Mouse (Mus musculus): ENCODE data around the gene Scaf4.
"Not testable (repeated sequence)": the region's sequence is repeated elsewhere in the genome, so short reads cannot be mapped to it uniquely, and the experiment has no call there.

Gene Scaf4

DNA sequence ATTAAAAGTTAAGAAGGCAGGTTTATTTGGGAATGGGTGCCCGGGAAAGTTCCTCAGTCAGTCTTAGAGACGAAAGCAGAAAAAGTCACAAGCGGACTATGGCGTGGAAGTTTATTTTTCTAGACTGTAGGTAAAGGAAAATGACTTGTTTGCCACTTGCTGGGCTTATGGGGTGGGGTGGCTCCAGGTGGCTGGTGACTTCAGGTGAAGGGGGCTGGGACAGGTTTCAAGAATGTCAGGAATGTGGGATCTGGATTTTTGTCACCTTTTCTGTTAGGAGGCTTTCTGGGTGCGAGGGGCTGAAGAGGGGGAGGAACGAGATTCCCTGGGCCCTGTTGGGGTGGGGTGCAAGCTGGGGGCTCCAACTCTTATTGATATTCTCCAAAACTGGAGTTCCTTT, 7.4 kb upstream of the Scaf4 start:
- DNase-seq (ENCODE audit: low spot score in 2 of 2), result no peak

DNA sequence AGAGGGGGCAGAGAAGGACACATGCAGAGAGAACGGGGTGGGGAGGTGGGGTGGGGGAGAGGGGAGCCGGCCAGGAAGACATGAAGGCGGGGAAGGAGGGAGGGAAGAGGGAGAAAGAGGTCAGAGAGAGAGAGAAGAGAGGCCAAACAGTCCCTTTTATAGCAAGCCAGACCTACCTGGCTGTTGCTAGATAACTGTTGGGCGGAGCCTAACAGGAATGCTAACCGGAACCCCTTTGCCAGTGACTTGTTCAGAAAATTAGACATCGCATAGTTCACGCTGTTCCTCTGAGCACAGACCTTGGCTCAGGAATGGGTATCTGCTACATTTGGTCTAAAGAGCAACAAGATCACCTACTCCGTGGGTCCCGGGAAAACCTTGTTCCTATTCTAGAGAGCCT, 6.7 kb upstream of the Scaf4 start:
- no peak for DNase-seq (ENCODE audit: low spot score in 2 of 2)

DNA sequence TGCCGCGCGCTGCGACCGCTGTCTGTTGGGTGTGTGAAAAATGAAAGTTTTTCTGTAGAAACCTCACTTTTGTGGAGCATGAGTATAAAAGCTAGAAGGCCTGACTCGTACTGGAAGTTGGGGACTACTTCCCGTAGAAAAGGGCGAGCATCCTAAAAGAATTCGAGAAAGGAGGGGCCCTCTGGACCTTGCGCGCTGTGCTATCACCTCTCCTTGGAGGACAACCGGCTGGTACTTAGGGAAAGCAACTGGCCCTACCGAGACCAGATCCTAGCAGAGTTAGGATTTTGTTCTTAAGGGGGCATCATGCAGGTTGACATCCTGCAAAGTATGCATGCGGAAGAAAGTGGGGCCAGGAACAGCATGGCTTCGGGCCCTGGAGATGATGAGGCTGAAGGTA, 613 bp upstream of the Scaf4 start:
- DNase-seq (ENCODE audit: low spot score in 2 of 2), result peak in 1 of 2 experiments; percentile 6

DNA sequence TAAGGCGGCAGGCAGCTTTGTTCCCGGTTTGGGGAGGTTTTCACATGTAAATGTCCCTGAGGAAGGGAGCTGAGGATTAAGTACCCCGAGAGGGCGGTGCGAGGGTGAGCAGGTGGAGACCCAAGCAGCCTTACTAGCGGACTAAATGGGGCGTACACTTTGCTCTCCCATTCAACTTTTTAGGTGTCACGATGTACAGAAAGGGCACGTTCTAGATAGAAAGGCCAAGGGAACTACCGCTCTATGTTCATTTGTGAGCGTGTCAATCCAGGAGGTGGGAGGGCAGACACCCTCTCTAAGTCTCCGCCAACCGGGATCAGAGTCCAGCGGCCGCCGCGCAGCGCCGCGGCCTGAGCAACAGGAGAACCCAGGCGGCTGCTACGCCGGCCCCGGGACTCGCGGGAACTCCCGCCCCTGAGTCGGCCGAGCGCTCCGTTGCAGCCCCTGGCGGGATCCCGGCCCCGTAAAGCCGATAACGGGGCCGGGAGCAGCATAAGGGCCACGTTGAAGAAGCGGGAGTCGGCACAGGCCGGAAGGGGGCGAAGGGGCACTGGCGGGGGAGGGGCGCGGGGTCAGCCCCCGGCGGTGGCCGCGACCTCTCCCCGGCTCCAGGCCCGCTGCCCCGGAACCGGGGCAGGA, 918 bp downstream of the Scaf4 start:
- peak in 1 of 2 experiments; percentile 9 for DNase-seq (ENCODE audit: low spot score in 2 of 2)

DNA sequence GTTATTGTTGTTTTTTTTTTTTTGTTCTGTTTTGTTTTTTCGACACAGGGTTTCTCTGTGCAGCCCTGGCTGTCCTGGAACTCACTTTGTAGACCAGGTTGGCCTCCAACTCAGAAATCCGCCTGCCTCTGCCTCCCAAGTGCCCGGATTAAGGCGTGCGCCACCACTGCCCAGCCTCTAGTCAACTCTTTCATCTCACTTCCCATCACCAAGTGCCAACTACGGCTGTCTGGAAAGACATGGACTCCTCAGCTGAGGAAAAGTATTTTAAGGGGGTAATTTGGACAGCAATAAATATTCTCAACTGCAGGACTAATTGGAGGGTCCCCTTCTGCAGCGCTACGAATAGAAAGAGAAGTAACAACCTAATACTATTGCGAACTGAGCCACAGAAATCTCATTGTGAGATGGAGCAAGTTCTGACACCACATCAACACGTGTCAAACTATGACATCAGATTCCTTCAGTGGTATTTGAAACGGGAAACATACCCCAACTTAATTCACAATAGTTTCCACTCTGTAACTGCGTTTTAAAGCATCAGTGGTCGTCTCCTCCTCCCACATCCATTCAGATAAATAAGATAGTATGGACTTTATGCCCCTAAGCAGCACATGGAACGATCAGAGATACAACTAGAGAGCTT, 1.6 kb downstream of the Scaf4 start:
- DNase-seq (ENCODE audit: low spot score in 2 of 2), result no peak

DNA sequence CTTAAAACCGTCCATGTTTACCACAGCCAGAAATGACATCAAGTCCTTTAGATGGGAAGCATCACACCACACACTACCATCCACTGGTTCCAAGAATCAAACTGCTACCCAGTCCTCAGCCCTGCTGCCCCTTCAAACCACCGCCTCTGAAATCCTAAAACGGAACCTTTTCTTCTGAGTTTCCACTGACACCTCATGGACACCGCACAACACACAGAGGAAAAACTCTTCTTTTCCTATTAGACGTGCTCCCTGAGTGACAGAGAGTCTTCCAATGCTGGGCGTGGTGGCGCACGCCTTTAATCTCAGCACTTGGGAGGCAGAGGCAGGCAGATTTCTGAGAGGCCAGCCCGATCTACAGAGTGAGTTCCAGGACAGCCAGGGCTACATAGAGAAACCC, 2.9 kb downstream of the Scaf4 start:
- no peak for DNase-seq (ENCODE audit: low spot score in 2 of 2)

DNA sequence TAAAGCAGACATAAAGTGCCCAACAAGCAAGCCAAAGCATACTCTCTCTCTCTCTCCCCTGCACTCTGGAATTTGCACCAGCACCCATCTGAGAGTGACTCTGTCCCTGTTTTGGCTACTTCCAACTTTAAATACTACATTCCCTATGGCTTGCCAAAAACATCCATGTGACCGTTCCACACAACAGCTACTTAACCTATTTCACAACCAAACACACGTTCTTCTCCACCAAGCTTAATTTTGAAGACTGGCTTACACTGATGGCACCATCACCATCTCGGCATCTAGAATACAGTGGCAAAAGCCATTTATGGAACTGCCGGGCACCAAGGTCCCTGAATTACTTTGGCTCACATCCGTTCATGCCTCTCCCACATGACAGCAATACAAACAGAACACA, 3.3 kb downstream of the Scaf4 start:
- DNase-seq (ENCODE audit: low spot score in 2 of 2), result no peak

DNA sequence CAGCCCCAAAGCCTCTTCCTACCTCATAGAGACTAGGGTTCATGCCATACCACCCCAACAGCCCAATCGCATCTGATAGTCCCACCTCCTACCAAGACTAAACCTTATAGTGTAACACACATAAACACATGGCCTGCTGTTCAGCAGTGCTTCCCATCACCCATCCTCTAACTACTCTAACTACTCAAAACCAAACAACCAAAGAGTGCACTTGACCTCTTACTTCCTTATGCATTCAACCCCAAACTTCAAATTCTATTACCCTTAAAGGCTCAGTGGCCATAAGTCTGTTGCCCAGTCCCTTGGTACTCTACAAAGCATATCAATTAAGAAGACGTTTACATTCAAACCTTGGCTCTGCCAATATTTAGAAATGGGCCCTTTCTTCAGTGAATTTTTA, 3.8 kb downstream of the Scaf4 start:
- DNase-seq (ENCODE audit: low spot score in 2 of 2), result no peak

DNA sequence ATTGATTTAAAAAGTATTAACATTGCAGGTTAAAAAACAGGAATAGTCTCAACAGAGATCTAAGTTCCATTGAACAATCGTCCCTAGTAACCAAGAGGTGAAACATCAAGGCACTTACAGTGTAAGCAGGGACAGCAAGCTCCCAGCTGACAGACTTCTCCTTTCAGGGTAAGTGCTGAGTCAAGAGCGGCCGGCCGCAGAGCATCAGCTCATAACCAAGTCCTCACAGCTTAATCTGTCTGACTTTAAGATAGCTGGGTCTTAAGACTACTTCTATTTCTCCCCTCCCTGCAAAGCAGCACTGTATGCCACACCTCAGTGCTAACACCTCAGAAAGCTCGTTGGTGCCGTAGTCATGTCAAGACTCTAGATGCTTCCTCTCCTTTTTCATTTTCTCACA, 5.2 kb downstream of the Scaf4 start:
- DNase-seq (ENCODE audit: low spot score in 2 of 2), result no peak

DNA sequence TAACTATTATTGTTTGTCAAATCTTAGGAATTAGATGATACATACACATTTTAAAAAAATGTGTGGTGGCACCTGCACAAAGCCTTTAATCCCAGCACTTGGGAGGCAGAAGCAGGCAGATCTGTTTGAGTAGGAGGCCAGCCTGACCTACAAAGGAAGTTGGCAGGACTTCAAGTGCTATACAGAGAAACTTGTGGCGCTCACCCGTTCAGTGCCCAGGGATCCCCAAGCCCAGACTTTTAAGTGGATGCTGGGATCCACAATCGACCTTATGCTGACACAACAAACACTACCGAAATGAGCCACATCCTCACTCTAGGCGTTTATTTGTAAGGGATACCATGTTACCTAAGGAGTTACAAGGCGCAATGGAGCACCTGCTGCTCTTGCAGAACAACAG, 8.8 kb downstream of the Scaf4 start:
- no peak for DNase-seq (ENCODE audit: low spot score in 2 of 2)

DNA sequence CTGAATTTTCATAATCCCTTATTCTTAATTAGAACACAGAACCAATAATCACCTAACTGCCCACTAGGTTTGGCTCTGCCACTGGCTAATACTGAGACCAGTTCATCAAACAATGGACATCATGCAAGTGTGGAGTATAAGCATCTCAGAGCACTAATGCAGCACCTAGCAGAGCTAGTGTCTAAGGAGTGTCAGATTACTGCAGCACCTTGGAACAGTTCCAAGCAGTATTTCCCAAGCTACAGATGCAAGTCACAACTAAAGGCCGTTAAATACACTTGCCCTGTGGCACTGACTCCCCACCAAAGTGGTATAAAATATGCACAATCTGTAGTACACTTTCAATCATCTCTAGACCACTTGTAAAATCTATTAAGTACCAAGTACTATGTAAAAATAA, 17.7 kb downstream of the Scaf4 start:
- no peak for DNase-seq (ENCODE audit: low spot score in 2 of 2)

DNA sequence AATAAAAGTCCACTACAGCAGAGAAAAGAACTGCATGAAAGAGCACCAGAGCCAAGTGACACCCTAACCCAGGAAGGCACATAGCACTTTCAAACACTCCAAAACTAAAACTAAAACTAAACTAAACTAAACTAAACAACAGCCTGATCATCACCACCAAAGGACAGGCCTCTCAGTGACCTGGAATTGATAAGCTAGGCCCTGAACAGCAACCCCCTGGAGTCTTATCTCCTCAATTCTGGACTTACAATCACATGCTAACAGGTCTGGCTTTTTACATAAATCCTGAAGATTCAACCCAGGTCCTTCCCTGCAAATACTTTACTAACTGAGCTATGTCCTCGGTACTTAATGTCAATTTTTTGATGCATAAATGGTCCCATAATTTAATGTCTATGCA, 19.2 kb downstream of the Scaf4 start:
- no peak for DNase-seq (ENCODE audit: low spot score in 2 of 2)

DNA sequence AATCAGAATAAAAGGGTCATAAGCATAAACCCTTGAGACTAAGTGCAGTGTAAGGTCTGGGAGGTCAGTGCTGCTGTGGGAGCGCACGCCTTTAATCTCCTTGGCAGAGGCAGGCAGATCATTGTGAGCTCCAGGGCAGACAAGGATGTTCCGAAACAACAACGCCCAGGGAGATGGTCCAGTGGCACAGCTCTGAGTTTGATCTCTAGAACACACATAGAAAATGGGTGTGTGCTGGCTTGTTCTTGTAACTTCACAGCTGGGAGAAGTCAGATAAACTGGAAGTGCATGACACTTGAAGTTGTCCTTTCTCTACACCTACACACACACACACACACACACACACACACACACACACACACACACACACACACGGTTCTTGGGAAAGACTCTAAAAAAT, 20.3 kb downstream of the Scaf4 start:
- no peak for DNase-seq (ENCODE audit: low spot score in 2 of 2)

DNA sequence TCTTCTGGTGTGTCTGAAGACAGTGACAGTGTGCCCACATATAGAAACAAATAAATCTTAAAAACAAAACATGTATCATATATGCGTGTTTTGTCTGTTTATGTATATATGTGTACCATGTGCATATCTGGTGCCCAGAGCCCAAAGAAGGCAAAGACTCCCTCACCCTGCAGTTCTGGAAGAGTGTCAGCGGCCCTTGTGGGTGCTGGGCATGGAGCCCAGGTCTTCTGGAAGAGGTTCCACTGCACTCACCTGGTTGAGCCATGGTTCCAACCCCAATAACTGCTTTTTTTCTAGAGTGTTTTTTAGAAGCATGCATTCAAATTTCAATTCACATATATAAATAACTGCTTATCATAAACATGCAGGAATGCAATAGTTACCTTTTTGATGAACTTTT, 22.5 kb downstream of the Scaf4 start:
- no peak for DNase-seq (ENCODE audit: low spot score in 2 of 2)

DNA sequence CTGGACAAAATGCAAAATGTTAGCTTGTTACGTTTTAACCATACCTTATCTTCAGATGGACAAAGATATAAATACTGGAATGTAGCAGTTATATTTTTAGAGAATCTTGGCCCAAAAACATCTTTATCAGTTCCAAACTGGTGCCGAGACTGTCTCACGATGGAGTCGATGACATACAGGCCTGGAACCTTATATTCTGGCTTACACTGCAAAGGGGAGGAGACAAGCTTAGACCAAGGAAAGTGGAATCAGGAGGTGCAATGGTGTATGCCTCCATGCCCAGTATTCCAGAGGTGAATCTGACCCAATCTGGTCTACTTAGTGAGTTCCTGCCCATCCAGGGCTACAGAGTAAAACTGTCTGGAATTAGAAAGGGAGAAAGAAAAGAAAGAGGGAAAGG, 24.2 kb downstream of the Scaf4 start:
- DNase-seq (ENCODE audit: low spot score in 2 of 2), result no peak

DNA sequence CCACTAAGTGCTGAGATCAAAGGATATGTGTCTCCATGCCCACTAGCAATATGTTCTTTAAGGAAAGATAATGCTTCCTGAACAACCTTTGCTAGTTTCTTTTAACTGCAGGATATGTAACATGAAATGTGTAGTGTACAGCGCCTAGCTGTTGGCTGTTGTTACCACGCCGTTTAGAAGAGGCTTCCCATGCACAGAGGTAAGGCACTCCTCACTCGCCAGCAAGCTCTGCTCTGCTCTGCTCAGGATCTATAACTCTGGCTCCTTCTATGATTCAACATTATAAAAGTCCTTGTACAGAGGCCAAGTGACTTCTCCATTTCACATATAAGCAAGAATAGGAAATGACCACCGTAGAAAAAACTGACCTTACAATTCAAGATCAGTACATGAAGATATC, 24.7 kb downstream of the Scaf4 start:
- no peak for DNase-seq (ENCODE audit: low spot score in 2 of 2)

DNA sequence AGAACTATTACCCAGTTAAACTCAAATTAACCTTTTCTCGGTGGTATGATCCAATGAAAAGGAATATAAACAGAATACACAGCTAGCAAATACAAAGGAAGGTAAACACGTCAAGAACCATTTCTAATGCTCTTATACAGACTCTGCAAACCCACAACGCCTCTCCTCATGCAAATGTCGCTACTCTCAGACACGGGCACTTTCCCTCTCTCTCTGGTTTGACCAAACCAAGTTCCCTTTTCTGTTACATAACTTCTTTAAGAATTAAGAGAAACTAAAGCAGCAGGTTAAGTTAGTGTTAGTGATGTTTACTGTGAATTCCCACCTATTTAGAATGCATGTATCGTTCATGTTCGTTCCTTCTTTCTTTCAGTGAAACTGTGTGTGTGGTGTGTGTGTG, 25.4 kb downstream of the Scaf4 start:
- DNase-seq (ENCODE audit: low spot score in 2 of 2), result no peak

DNA sequence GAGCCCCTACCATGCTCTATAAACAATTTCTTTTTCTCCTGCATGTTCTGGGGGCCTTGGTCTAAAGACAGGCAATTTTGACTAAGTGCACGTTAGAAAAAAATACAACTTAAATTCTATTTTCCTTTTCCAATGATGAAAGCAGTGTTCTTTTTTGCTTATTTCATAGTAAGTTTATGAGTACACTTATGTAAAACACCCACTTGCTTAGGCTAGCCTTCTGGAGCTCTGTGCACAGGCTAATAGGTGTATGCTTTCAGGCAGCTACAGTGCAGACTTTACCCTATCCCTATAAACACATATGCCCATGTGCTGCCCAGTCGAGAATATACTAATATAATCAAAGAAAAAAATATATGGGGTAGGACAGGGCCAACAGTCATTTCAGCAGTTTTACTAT, 31.8 kb downstream of the Scaf4 start:
- DNase-seq (ENCODE audit: low spot score in 2 of 2), result no peak

DNA sequence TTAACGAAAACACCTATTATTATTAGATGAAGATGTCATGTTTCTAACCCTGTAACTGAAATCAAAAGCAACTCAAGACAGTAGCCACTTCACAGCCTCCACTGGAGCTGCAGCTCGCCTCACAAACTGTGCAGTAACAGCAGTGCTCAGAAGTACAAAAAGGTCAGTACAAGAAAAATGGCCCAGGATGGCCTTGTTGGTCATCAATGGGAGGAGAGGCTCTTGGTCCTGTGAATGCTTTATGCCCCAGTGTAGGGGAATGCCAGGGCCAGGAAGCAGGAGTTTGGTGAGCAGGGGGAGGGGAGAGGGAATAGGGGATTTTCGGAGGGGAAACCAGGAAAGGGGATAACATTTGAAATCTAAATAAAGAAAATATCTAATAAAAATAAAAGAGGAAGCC, 33.0 kb downstream of the Scaf4 start:
- DNase-seq (ENCODE audit: low spot score in 2 of 2), result not testable (repeated sequence)

DNA sequence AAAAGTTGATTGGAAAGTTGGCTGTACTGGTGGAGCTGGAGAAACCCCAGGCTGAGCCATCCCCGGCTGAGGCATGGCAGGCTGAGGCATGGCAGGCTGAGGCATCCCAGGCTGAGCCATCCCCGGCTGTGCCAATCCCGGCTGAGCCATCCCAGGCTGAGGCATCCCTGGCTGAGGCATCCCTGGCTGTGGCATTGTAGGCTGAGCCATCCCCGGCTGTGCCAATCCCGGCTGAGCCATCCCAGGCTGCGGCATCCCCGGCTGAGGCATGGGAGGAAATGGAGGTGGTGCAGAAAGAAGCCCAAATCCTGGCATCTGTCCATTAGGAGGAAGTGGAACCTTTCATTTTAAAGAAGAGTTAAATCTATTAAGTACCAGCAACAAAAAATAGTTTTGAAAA, 34.2 kb downstream of the Scaf4 start:
- no peak for DNase-seq (ENCODE audit: low spot score in 2 of 2)

DNA sequence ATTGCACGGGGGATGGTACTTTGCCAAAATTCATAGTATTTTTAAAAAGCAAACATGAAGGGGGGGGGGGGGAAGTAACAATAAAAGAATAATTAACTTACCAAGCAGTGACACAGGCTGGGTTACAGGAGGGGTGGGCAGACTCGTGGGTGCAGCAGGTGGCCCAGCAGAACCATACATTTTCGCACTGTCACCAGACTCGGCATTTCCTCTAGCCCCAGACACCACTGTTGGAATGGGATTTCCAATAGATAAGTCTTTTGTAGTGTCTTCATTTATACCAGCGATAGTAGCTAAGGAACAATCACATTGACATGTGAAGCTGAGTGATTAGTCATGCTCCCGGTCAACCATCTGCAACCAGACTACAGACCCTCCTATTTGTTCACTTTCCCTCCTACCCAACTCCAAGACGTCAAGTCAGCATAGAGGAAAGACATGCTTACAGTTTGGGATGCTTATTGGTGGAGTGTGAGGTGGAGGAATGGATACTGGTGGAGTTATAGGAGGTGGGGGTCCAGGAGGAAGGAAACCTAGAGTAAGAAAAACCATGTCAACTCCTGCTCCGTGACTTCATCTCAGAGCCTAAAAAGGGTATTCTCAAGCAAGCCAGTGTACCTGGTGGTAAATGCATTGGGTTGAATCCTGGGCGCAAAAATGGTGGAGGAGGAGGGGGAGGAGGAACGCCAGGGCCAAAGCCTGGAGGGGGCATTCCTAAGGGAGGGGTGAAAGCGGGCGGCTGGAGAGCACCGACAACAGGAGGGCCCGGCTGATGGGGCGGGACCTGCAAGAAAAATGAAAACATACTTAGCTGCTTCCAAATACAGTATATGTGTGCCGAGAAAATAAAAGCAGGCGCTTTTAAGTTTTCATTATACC, 41.6 kb downstream of the Scaf4 start:
- DNase-seq (ENCODE audit: low spot score in 2 of 2), result no peak

DNA sequence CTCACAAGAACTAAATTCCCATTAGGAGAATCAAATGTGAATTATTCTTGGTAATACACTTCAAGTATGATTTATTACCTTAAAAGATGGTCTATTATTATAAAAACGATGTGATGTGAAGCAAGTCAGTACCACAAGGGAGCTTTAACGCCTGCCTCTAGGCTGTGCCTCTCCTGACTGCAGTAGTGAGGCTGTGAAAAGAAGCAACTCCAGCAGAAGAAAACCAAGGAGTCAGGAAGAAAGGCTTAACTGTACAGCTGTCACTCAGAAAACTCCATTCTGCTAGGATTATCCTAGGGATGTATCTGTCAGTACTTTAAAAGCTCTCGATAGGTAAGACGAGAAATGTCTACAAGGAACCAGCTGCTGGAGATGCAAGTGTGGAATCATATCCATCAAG, 42.4 kb downstream of the Scaf4 start:
- no peak for DNase-seq (ENCODE audit: low spot score in 2 of 2)

DNA sequence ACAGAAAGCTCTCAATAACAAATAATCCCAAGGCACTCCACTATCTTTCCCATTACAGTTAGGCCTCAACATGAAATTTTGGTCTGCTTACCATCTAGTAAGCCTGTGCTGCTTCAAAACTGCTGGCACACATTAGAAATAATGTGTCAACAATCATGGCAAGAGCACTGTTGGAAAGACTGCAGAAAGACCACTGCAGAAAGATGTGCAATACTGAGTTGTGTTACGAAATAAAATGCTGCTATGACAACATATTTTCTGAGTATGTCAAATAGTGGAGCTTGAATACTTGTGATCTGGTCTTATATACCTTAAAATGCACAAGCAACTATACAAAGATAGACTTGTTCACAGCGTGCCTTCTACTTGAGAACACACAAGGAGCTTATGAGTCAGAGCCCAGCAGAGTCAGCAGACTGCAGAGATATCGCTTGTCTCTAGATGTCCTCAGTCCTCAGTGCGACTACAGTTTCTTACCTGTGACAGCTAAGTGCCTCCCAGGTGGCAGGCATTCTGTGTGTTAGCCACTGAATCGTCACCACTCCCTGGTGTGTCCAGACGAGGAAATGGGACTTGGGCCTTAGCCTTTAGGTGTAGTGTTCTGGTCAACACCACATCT, 45.1 kb downstream of the Scaf4 start:
- no peak for DNase-seq (ENCODE audit: low spot score in 2 of 2)

Measured in frontal cortex, postnatal 25 days (tissue).